Mouse (Mus musculus) left cerebral cortex, postnatal 36 days (tissue): ENCODE measurements at regions not wholly inside any gene's neighbourhood (a gene's known extent, or its start where the extent isn't known, plus 50 kb on each side); places are given as distances from the start of the nearest gene placed in this dataset.

Source experiments
- DNase-seq, 2 experiments: peaks; one replicate each; pipeline ENCODE4 v3.0.0; 2021 to 2022; ENCODE audit warnings: low spot score in 2 of 2, mixed read lengths in 1 of 2
- intact Hi-C: fragments of 180-260 bp; cut with DNase I; formaldehyde crosslinking; loops from one replicate; pipeline ENCODE4 v1.15.1; 2025

DNA sequence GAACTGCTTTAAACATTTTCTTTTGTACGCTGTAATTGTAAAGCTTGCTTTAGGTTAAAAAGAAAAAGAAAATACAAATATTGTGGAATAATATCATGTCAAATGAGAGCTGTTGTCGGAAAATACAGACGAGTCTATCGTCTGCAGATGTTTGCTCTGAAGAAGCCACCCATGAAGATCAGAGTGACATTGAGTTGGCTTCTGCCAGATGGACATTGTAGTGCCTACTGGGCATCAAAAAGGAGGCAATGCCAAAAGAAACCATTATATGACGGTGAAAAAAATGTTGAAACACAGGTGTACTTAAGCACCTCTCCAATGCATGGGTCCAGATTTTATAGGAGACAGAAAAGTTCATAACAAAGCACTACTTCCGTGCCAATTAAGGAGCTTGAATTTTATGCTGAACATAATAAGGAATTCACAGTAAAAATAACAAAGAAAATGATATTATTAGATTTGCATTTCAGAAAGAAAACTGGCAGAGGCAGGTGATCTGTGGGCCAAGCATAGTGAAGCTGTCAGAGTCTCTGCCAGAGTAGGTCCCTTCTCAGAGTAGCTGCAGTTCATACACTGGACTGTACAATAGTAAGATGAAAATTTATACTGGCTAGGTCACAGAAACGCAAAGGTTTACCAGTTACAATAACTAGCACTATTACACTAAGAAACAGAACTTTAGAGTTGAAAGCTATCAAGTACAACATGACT is 718.9 kb downstream of the Dach1 start:
- DNase-seq: no peak
- intact Hi-C loops: no loop called here

DNA sequence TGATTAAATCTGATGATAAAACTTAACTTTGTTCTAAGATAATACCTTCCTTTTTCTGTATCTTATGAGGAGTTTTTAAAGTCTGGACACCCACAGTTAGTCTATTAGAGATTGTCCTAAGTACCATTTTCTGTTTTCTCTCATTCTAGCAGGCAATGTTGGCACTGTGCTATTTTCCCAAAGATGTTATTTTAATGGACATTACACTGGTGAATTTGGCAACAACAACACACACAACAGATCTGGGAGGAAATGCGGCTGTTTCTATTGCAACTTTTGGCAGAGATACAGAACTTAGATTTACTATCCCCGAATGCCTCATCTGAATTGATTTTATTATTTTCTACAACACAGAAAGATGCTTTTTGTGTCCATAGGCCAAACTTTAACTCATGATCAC is 720.9 kb downstream of the Dach1 start:
- intact Hi-C loops: no loop called here
- no peak for DNase-seq

DNA sequence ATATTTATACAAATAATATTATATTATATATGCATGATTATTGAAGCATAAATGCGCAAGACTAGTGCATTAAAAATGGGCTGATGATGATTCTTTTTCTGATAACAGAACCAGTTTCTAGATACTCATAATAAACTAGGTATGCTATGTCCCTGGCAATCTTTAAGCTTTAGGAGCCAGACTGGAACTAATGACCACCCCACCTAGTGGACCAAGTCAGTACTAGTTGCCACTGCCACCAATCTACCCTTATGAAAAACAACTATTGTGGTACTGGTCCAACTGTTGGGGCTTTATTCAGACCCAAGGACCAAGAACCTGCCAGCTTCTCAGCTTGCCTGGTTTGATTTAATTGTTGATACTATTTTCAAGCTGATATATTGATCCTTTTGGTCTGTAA is 722.8 kb downstream of the Dach1 start:
- intact Hi-C loops: no loop called here
- no peak for DNase-seq

DNA sequence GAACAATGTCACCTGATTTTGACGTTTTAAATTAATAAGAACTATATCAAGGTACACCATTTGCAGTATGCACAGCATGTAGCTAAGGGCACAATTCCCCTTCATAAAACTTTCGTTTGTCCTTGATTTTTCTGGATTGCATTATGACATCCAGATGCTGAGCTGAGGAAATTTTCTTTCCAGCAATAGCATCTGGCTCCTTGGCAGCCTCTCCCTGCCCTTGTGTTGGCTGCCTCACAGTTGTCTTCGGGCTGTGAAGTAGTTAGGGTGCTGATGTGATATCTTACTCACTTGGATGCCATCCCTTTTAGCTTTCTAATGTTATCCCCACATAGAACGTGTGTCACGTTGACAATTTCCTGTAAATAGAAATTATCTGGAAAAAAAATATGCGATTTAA is 729.2 kb downstream of the Dach1 start:
- no peak for DNase-seq
- intact Hi-C loops: no loop called here

DNA sequence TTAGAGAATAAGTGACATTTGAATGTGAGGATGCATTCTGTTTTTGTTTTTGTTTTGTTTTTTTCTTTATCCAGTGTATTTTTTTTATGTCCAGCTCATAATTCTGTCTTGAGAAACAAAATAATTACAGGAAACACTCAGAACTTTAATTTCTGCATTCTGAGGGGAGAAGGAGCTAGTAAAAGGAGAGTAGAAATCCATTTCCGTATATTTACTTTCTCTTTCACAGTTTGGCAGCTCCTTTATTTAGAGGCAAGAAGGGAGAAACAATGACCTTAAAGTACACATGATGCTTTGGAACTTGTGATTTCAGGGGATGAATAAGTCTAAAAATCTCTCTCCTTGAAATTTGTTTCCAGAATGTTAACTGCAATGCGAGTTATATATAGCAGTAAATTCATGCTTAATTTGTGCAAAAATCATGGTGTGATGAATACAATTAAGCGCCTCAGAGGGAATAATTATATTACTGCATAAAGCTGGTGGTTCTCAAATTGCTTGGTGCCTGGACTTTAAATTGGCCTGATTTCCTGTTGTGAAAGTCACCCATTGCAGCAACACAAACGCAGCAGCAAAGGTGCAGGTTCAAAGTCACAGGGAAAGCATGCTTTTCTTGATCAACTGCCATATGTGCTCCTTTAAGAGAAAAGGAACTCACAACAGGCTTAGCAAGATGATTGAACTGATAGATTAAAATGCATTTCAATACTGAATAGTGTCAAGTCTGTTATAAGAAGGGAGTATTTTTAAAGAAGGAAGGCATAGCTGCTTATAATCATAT is 733.9 kb downstream of the Dach1 start:
- no peak for DNase-seq
- intact Hi-C loops: no loop called here

DNA sequence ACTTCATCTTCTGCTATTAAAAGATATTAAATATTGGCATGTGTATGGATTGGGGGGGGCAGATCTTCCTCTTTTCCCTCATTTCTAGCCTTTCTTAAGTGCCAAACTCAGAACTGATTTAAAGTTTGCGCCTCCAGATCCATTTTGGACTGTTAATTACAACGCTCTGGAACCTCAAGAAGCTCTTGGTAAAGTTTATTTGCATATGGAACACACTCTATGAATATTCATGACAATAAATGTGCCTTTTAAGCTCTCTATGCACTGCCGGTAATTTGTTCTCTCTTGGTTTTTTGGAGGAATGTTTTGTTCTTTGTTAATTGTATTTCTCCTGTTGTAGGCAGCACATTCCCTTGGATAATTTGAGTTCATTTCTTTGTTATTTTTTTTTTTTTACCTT is 738.3 kb downstream of the Dach1 start:
- intact Hi-C loops: no loop called here
- DNase-seq: no peak

DNA sequence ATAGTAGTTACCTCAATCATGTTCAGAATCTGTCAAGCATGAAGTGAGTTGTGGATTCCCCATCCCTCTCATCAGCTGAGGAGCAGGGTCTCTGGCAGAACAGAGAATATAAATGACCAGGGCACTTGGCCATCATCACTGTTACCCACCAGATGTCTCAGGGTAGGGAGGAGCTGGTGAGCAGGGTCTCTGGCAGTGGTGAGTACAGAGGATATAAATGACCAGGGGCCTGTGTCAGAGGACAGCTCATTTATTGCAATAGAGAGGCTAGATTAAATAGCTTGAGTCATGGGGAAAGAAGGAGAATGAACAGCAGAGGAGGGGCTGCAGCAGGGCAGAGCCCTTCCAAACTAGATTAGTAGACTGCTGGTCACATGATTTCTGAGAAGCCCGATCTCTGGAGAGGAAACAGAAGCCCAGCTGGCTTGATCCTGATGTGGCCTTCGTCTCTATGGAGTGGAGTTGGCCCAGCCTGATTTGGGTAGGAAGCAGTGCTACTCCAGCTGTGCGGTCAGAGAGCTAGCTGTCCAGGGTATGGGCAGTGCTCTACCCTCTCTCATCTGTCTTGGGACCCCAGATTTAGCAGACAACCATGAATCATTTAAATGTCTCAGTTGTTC is 766.3 kb downstream of the Dach1 start:
- intact Hi-C loops: no loop called here
- DNase-seq: no peak

DNA sequence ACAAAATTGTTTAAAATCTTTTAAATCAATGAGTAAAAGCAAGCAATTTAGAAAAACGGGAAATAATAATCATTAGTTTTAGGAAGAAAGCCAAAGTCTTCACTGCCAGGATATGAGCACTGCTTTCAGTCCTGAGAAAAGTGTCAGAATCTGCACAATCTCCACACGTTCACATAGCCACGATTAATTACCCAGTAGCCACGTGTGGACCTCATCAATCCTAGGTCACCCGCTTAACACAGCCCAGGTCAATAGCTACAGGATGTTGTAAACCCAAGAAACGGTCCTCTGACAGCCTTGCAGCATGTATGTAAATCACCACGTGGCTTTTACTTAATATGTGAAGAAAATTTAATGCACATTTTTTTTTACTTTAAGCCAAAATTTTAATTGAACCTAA is 773.2 kb downstream of the Dach1 start:
- DNase-seq: no peak
- intact Hi-C loops: no loop called here

DNA sequence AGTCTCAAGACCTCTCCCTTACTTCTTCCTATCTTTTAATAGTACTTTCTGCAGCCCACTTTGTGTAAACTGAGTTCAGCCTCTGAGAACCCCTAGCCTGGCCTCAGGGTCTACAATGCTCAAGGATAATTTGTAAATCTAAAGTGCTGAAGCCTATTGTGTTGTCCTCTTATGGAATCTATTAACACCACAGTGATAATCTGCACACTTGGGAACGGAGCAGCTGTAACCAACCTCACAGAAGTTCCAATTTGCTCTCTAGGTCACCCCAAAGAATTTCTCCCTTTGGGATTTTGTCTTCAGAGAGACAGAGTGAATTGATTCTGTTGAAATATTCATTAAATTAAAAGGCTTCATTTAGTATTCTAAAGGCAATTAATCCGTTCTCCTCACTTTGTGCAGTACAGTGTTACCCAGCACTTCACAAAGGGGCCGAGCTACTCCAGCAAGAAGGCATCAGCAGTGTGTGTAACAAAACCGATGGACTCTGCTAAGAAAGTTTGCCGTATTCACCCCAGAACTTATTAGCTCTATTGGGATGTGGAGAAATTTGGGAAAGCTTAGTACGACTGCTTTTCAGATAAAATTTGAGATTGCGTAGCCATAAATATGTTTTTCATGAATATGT is 773.7 kb downstream of the Dach1 start:
- no peak for DNase-seq
- intact Hi-C loops: no loop called here

DNA sequence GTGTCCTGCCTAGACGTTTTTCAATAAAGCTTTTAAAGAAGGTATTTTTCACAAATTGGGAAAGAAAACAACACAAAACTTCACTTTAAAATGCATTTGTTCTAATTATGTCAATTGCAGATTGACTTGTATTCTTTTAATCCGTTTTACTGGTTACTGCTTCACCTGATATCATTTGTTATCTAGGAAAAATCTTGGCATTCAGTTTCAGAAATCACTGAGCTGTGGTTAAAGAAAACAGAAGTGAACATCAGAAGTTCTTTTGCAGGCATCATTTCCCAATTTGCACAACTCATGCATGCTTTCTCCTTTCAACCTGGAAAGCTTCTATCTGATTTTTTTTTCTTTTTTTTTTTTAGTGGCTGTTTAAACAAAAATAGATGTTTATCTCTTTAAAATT is 780.6 kb downstream of the Dach1 start:
- no peak for DNase-seq
- intact Hi-C loops: no loop called here

DNA sequence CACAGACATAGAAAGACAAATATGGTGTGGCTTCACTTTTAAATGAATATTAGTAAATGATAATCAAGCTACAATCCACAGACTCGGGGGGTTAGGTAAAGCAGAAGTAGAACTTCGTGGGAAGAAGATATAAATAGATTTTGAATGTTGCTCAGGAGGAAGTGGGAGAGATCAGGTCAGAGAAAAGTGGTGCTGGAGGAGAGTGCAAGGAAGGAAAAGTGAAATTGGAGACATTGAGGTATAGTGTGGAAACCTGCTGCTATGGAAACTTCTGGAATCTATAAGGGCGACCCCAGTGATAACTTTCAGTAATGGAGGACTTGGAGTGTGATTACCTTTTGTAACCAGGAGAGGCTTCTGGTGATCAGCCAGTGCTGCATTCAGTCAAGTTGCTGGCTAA is 789.4 kb downstream of the Dach1 start:
- DNase-seq: no peak
- intact Hi-C loops: no loop called here

DNA sequence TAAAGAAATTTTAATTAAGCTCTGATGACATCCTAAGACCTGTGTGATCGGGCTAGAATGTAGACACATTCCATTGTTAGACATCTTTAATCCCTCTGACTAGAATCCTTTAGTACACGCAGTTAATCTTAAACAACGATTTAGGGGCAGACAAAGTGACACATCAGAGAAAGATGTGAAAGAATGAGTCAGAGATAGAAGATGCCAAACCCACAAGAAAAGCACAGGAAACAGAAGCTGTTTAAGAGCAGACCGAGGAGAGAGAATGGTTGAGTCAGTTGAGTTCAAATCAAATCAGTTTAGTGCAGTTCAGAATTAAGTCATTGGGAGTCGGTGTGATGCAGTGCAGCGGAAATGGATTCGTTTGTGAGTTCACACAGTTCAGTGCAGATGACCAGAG is 812.6 kb downstream of the Dach1 start:
- no peak for DNase-seq

DNA sequence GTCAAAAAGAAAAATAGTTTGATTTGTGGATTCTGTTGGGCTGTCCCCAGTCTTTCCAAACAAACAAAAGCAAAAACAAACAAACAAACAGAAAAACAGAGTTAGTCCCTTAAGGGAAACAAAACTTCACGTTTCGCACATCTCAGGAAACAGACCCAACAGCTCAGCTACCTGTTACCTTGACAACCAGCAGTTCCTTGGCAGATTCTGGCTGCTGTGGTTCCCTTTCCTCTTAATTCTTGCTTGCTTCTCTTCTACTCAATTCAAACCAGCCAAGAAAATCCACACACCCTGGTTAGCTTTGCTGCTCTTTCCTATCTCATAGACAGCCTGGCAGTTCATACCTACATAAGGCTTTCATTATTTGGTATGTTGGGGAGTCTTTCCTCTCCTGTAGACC is 821.6 kb downstream of the Dach1 start:
- no peak for DNase-seq
- intact Hi-C loops: no loop called here

More for the DNA sequence above, 812.6 kb downstream of the Dach1 start:
- intact Hi-C loops: no loop called here

DNA sequence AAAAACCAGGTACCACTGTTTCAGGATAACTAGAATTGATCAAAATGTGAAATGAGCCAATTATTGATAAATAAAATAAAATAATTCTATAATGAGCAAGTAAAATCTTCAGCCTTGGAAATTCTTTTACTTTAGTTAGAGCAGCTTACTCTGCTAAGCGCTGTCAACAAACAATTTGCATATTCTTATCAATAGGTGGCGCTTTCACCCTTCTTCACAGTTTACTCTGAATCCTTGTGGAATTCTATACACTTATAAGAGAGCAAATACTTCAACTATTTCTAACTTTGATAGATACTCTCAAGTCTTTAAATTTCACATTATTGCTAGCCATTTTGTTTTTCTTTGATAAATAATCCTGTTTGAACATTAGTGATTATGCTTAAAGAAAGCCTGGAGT is 812.5 kb upstream of the Klhl1 start:
- intact Hi-C loops: loop anchor here (5.0 kb wide), 2 partner anchors 1556 to 1691 kb away; no protein-coding TSS in a partner anchor
- DNase-seq: no peak

DNA sequence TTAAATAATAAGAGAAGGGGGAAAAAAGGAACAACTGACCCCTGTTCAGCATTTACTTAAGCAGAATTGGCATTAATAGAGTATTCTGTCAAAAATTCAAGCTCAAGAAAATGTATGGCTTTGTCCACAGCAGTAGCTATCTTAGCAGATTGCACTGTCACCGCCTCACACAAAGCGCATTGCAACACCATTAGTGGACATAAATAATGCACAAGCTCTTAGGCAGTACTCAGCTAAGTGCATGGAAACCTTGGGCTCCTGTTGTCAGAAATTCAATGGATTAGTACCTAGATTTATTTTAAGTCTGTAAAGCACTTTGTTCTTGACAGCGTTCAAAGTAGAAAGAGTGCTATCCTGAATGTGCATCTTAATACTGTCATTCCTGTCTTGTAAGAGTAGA is 811.1 kb upstream of the Klhl1 start:
- intact Hi-C loops: loop anchor here (5.0 kb wide), 2 partner anchors 1557 to 1692 kb away; no protein-coding TSS in a partner anchor

DNA sequence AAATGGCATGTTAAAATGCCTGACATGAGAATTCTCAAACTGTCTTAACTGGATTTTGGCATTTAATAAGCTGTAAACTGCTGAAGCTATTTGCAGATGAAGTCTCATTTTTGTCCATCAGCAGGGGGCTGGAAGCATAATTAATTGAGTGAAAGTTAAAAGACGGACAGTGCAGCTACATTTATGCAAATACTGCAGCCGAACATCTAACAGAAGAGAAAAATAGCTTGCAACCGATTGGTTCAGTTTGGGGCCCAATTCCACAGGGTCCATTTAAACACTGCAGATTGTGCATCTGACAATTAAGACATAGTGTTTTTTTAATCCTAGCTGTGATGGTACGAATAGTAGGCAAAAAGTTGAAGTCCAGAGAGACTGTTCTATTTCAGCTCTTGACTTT is 774.2 kb upstream of the Klhl1 start:
- intact Hi-C loops: no loop called here
- DNase-seq: no peak

More for the DNA sequence above, 811.1 kb upstream of the Klhl1 start:
- no peak for DNase-seq

DNA sequence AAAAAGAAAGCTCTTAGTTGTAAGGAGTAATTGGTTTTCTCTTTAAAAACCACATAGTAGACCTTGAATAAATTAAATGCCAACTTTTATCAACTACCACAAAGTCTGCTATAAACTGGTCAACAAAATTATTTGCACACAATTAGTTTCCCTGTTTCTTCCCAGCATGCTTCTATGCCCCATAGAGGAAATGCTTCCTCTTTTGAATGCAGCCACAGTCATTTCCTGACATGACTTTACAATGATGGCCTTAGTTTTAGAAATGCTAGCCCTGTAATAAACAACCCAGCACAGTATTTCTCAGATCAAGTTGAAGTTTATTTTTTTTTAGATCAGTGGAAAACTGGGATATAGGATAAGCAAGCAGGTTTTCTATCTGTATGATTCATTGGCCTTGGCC is 768.5 kb upstream of the Klhl1 start:
- no peak for DNase-seq
- intact Hi-C loops: no loop called here

DNA sequence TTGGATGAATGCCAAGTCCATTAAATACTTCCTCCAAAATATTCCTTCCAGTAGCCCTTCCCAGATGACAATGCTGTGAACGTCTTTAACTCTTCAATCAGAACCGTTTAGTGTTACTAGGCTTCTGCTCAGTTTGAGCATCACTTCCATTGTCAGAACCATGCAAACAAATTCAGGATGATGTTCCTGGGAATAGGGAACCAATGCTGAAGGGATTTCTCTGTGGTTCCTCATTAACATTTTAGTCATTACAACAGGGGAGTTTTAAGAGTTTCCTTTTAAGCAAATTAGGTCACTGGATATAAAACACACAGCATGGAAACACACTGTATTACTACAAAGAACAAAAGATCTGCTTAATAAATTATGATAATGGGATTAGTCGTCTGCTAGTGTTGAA is 739.6 kb upstream of the Klhl1 start:
- intact Hi-C loops: no loop called here
- DNase-seq: no peak
